Mouse (Mus musculus) heart, embryonic 10.5 days (tissue): Measurements from ENCODE around the gene Cyb5d2. TPM values are rescaled to one million over a fixed set of nuclear protein-coding genes. Genes with fewer than 3 reads are reported as not detected.

Source experiments
- polyA plus RNA-seq: library from polyadenylated mRNA; unstranded; fragments of >200 nt; fragmentation: Nextera tagmentation; extraction: Ambion mirVana; gene quantifications from 2 replicates; pipeline ENCODE4 v1.2.1, GENCODE M21; 2016

The Cyb5d2 gene
- polyA plus RNA-seq, 1 experiment from 2014 or later: 4.6 TPM

Other genes starting within 250 kb of the Cyb5d2 start
- 0.11 and 0.28 TPM in 2 replicates for gene Spns3, start 245.6 kb downstream of the Cyb5d2 start, polyA plus RNA-seq
- gene Ube2g1, start 188.9 kb downstream of the Cyb5d2 start, polyA plus RNA-seq: 61.6 and 70.1 TPM in 2 replicates
- 21.9 and 28.2 TPM in 2 replicates for gene Ankfy1, start 106.1 kb downstream of the Cyb5d2 start, polyA plus RNA-seq
- gene Zzef1, start 84 bp upstream of the Cyb5d2 start, polyA plus RNA-seq: 6.8 and 7.5 TPM in 2 replicates
- gene Atp2a3, start 165.0 kb upstream of the Cyb5d2 start, polyA plus RNA-seq: 3.4 and 4.1 TPM in 2 replicates
- 2.6 and 4.8 TPM in 2 replicates for gene P2rx1, start 203.0 kb upstream of the Cyb5d2 start, polyA plus RNA-seq
- 2.2 and 3.4 TPM in 2 replicates for gene Camkk1, start 222.9 kb upstream of the Cyb5d2 start, polyA plus RNA-seq